Mouse (Mus musculus) spleen, adult 2 months (tissue): ENCODE results near the gene Galk1.

Source experiments
- CTCF ChIP-seq: fragments of 200-500 bp; IDR thresholded peaks from 2 replicates; pipeline ENCODE4 v1.5.1; 2011; ENCODE audit warnings: mild to moderate bottlenecking, inconsistent platforms; ENCODE audit not compliant: insufficient read depth, insufficient read length, insufficient replicate concordance; ENCODE audit errors: extremely low read depth
- POLR2A ChIP-seq: fragments of 200-500 bp; IDR thresholded peaks from 2 replicates; pipeline ENCODE4 v1.6.1; 2011; ENCODE audit warnings: low read depth, low read length, inconsistent platforms

GRCm38 (mm10) chr11:115982472-115982871 is 30.0 kb downstream of the Galk1 start:
- TF ChIP-seq POLR2A (no peak), CTCF (no peak)
